Mouse (Mus musculus) kidney, postnatal 0 days (tissue): ENCODE measurements around the gene 1700028P14Rik. TPM values are rescaled to one million over a fixed set of nuclear protein-coding genes. Genes with fewer than 3 reads are reported as not detected.
A peak's percentile ranks its signal among the peaks of the same experiment; 100 is the strongest.

Experiments
- ATAC-seq: fragments of 200-750 bp; cut with Nextera tagmentation; replicated peaks from 2 replicates; pipeline ENCODE4 v1.8.0; 2017; ENCODE audit warnings: low read depth, moderate number of reproducible peaks, moderate TSS enrichment, moderate library complexity; ENCODE audit not compliant: low FRiP score
- DNase-seq: peaks from one replicate; pipeline ENCODE4 v3.0.0-alpha.2; 2016; ENCODE audit warnings: low spot score
- H3K27ac ChIP-seq: fragments of 300-500 bp; sonication (generic); 2 replicates; pipeline ENCODE4 v1.5.1; 2014; ENCODE audit warnings: mild to moderate bottlenecking
- H3K27me3 ChIP-seq: fragments of 300-500 bp; sonication (generic); 2 replicates; pipeline ENCODE4 v1.6.1; 2014; ENCODE audit warnings: low read length, mixed read lengths; ENCODE audit not compliant: insufficient read depth
- H3K36me3 ChIP-seq: fragments of 300-500 bp; sonication (generic); 2 replicates; pipeline ENCODE4 v1.6.1; 2014; ENCODE audit warnings: low read length, mixed read lengths; ENCODE audit not compliant: insufficient read depth
- H3K4me1 ChIP-seq: fragments of 300-500 bp; sonication (generic); replicated peaks from 2 replicates; pipeline ENCODE4 v1.6.1; 2014; ENCODE audit warnings: antibody characterized with exemption, low read length, mixed read lengths; ENCODE audit not compliant: insufficient read depth
- H3K4me2 ChIP-seq: fragments of 300-500 bp; sonication (generic); 2 replicates; pipeline ENCODE4 v1.6.1; 2014; ENCODE audit warnings: mild to moderate bottlenecking, low read length, moderate library complexity, mixed read lengths
- H3K4me3 ChIP-seq: fragments of 300-500 bp; sonication (generic); replicated peaks from 2 replicates; pipeline ENCODE4 v1.5.1; 2014; ENCODE audit warnings: low read depth, low read length
- H3K9ac ChIP-seq: fragments of 300-500 bp; sonication (generic); 2 replicates; pipeline ENCODE4 v1.6.1; 2014; ENCODE audit warnings: low read depth, low read length
- H3K9me3 ChIP-seq: fragments of 300-500 bp; sonication (generic); replicated peaks from 2 replicates; pipeline ENCODE4 v1.6.1; 2016; ENCODE audit warnings: low read length, inconsistent platforms, mixed read lengths
- CTCF ChIP-seq: IDR thresholded peaks from 2 replicates; pipeline ENCODE4 v1.5.1; 2016; ENCODE audit warnings: antibody characterized with exemption, low read depth, mild to moderate bottlenecking, moderate library complexity
- WGBS: fragments of 180-500 bp; shearing (Covaris S2); extraction: QIAGEN DNeasy Blood & Tissue Kit; methylation state at CpG from one replicate; pipeline ENCODE4 v1.1.7; 2014; 5-methylcytosine and 5-hydroxymethylcytosine counted together
- polyA plus RNA-seq: library from polyadenylated mRNA; unstranded; fragments of >200 nt; fragmentation: Nextera tagmentation; extraction: Ambion mirVana; gene quantifications from 2 replicates; pipeline ENCODE4 v1.2.1, GENCODE M21; 2015

1700028P14Rik gene
- polyA plus RNA-seq, result 0.69 and 1.2 TPM in 2 replicates

DNA sequence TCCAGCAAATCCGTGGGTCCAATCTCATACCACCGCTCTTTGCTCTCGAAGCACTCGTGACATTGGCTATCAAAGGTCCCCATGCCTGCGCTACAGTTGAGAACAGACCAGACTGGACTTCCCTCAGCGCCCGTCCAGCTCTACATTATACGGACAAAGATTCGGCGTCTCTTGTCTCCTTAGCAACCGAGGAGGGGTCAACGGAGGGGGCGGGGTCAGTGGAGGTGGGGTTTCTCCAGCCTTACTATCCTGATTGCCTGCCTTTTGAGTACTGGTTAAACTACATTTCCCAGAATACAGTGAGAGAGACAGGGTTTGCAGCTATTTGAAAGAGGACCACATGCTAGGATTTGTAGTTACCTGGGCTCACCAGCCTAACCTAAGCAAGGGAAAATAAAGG is at the start of gene 1700028P14Rik:
TSS of gene 1700028P14Rik (minus strand) at position 169 of the 400 bp plus-strand sequence.
- Histone ChIP-seq H3K9me3 (no peaks in the 10 kb centered on the region), H3K9ac (no peak within 1 kb of the TSS), H3K4me2 (peak within 1 kb of the TSS; percentile 41), H3K4me1 (no peaks in the 10 kb centered on the region), H3K4me3 (no peak within 1 kb of the TSS), H3K36me3 (no peaks in the 10 kb centered on the region), H3K27ac (no peak within 1 kb of the TSS), H3K27me3 (no peaks in the 10 kb centered on the region)
- DNase-seq, result peak; percentile 83
- no peak for TF ChIP-seq CTCF
- WGBS, result 5% methylated on average over 13 of the region's 13 CpGs
- ATAC-seq, result peak; percentile 86

DNA sequence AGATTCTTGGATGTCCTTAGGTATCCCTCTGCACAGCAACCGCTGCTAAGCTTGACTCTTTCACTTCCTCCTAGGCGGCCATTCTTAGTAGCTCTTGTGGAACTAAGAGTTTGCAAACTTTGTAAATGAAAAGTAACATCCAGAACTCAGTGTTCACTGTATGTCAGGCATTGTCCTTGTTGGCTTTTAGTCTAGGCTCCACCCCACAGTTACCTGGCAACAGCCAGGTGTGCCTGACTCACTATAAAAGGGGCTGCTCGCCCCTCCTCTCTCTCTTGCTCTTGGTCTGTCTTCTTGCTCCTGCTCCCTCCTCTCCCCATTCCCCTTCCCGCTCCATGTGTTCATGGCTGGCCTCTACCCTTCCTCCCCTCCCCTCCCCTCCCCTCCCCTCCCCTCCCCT is 46.5 kb upstream of the 1700028P14Rik start:
- H3K27ac ChIP-seq, result no peak overlapping the region
- no peak overlapping the region for H3K4me3 ChIP-seq
- no peak for DNase-seq
- H3K4me2 ChIP-seq, result no peak overlapping the region
- H3K4me1 ChIP-seq, result no peaks in the 10 kb centered on the region
- WGBS, result 87% methylated on average over 4 of the region's 4 CpGs
- no peaks in the 10 kb centered on the region for H3K9me3 ChIP-seq
- no peaks in the 10 kb centered on the region for H3K27me3 ChIP-seq
- H3K9ac ChIP-seq, result no peak overlapping the region
- TF ChIP-seq CTCF, result no peak
- no peak for ATAC-seq
- H3K36me3 ChIP-seq, result peaks cover 35% of the 10 kb centered on the region

DNA sequence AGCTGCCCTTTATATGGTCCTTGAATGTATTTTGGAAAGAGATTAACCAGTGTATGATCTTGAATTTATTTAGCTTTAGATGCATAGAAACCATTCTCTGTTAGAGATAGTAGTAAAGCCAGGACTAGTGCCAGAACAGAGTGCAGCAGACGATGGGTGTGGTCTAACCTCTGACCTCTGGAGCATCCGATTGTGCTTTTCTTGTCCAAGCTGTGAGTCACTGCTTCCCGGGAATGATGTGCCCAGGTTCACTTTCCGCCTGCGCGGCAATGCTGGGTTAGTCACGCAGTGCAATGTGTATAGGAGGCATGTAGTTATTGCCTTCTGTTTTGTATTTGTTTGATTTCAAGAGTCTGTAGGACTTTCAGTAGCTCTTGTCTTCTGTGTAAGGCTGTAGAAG is 45.8 kb upstream of the 1700028P14Rik start:
- ATAC-seq (no peak), DNase-seq (no peak)
- no peak for TF ChIP-seq CTCF
- no peaks in the 10 kb centered on the region for H3K27me3 ChIP-seq
- 65% methylated on average over 7 of the region's 7 CpGs for WGBS
- H3K27ac ChIP-seq, result no peak overlapping the region
- peaks cover 33% of the 10 kb centered on the region for H3K36me3 ChIP-seq
- no peak overlapping the region for H3K4me3 ChIP-seq
- H3K4me1 ChIP-seq, result no peaks in the 10 kb centered on the region
- no peak overlapping the region for H3K4me2 ChIP-seq
- H3K9ac ChIP-seq, result no peak overlapping the region
- no peaks in the 10 kb centered on the region for H3K9me3 ChIP-seq

DNA sequence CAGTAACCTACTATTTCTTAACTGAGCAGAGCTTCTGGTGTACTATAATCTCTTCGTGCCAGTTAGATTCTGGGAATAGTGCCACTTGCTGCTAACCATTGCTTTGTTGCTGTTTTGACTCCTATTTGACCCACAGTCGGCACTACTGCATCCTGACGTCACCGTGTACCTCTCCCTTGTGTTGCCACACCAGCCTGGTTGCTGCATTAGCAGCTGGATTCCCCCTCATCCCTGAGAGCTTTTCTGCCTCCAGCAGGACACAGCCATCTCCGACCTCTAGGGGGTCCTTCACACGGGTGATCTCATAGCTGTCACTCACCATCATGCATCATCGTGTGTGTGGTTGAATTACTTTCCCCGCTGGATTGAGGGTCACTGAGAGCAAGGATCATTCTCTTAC is 45.2 kb upstream of the 1700028P14Rik start:
- H3K4me1 ChIP-seq, result no peaks in the 10 kb centered on the region
- DNase-seq (no peak), ATAC-seq (0 out of 2 replicates have a peak, but pooled peaks have one; percentile 17)
- TF ChIP-seq CTCF, result no peak
- no peak overlapping the region for H3K9ac ChIP-seq
- H3K27me3 ChIP-seq, result no peaks in the 10 kb centered on the region
- H3K4me2 ChIP-seq, result no peak overlapping the region
- no peak overlapping the region for H3K4me3 ChIP-seq
- peaks cover 31% of the 10 kb centered on the region for H3K36me3 ChIP-seq
- 69% methylated on average over 8 of the region's 8 CpGs for WGBS
- H3K27ac ChIP-seq, result no peak overlapping the region
- no peaks in the 10 kb centered on the region for H3K9me3 ChIP-seq

DNA sequence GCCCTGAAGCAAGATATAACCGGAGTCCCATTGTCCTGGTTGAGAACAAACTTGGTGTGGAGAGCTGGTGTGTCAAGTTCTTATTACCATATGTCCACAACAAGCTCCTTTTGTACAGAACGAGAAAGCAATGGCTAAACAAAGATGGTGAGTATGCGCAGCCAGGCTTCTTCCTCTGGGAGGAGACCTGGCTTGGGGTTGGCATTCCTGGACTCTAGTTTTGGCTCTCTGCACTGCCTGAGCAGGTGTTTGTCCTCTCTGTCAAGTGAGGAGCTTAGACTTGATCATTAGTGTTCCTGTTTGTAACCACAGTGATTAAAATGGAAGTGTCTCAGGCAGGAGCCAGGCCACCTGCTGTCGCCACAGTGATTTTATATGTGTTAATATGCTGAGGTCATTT is 41.7 kb upstream of the 1700028P14Rik start:
- H3K4me1 ChIP-seq, result 0 out of 2 replicates have a peak, but pooled peaks cover 3% of the 10 kb centered on the region
- no peak overlapping the region for H3K9ac ChIP-seq
- no peak overlapping the region for H3K27ac ChIP-seq
- H3K27me3 ChIP-seq, result no peaks in the 10 kb centered on the region
- no peak overlapping the region for H3K4me2 ChIP-seq
- no peaks in the 10 kb centered on the region for H3K9me3 ChIP-seq
- DNase-seq (no peak), ATAC-seq (no peak)
- H3K36me3 ChIP-seq, result peaks cover 20% of the 10 kb centered on the region
- 75% methylated on average over 4 of the region's 4 CpGs for WGBS
- no peak for TF ChIP-seq CTCF
- no peak overlapping the region for H3K4me3 ChIP-seq

DNA sequence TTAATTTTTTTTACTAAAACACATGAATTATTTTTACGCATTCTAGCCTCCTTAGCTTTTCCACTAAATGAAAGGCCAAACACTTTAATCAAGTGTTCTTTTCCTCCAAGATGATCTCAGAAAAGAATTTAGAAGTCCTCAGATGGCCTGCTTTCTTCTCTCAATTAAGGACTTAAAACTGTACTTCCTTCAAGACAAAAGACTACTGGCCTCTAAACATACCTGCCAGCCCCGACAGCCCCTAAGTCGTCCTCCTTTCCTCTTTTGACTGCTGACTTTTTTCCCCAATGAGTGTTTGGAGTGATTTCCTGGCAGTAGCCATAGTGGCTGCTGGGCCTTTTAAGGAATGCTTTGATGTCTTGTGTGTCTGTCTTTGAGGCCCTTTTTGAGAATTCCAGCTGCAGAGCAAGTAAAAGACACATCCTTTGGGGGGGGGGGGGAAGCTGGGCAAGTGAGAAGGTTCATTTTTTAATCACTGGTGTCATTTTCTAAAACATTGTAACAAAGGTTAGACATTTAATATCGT is 35.9 kb upstream of the 1700028P14Rik start:
- ATAC-seq (no peak), DNase-seq (peak; percentile 71)
- 0 out of 2 replicates have a peak, but pooled peaks cover 6% of the 10 kb centered on the region for H3K4me1 ChIP-seq
- no peaks in the 10 kb centered on the region for H3K36me3 ChIP-seq
- H3K9me3 ChIP-seq, result no peaks in the 10 kb centered on the region
- H3K4me3 ChIP-seq, result peak overlapping the region; percentile 93
- peak overlapping the region; percentile 78 for H3K4me2 ChIP-seq
- H3K9ac ChIP-seq, result no peak overlapping the region; the same call in 1 of the 2 replicates
- 21% methylated on average over 4 of the region's 4 CpGs for WGBS
- H3K27me3 ChIP-seq, result no peaks in the 10 kb centered on the region
- no peak for TF ChIP-seq CTCF
- H3K27ac ChIP-seq, result no peak overlapping the region
